Mouse (Mus musculus): ENCODE data around the gene Gm17334. TPM values are rescaled to one million over a fixed set of nuclear protein-coding genes. Genes with fewer than 3 reads are reported as not detected.
A peak's percentile ranks its signal among the peaks of the same experiment; 100 is the strongest.

Gene Gm17334
- polyA plus RNA-seq, 1 experiment from 2014 or later = not detected

DNA sequence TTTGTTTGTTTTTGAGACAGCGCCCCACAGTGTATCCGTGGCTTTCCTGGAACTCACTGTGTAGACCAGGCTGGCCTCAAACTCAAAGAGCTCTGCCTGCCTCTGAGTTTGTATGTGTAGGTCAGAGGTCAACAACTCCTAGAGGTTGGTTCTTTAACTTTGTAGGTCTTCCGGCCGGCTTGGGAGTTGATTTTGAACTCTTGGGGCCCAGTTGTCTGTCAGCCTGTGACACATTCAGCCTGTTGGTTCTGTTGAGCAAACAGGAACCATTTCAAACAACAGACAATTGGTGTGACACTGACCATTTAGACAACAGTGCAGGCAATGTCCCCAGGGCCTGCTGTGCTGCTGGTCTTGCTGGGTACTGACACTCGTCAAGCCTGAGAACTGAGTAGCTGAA lies 4.7 kb upstream of the Gm17334 start:
- Histone ChIP-seq H3K27me3 (ENCODE audit: poor library complexity, severe bottlenecking) (no peaks in the 10 kb centered on the region), H3K36me3 (replicated peaks) (peaks cover 15% of the 10 kb centered on the region), H3K9me3 (no peaks in the 10 kb centered on the region), H3K4me1 (no peaks in the 10 kb centered on the region; the same call in 1 of the 2 replicates), H3K27ac (no peak overlapping the region), H3K4me3 (no peak overlapping the region)
- DNase-seq (ENCODE audit: extremely low spot score, low spot score) = no peak
- WGBS = 78% methylated on average over 5 of the region's 5 CpGs

- Histone ChIP-seq H3K36me3 (replicated peaks) (peaks cover 15% of the 10 kb centered on the region), H3K27me3 (ENCODE audit: poor library complexity, severe bottlenecking) (peaks cover 20% of the 10 kb centered on the region), H3K4me1 (peaks cover 18% of the 10 kb centered on the region), H3K27ac (no peak overlapping the region), H3K4me3 (no peak overlapping the region), H3K9me3 (no peaks in the 10 kb centered on the region)
- no peak for DNase-seq (ENCODE audit: extremely low spot score, low spot score)
- 81% methylated on average over 13 of the region's 13 CpGs for WGBS
These were observed 1.8 kb upstream of the Gm17334 start for GRCm38 (mm10) chr11:53774659-53775255.

DNA sequence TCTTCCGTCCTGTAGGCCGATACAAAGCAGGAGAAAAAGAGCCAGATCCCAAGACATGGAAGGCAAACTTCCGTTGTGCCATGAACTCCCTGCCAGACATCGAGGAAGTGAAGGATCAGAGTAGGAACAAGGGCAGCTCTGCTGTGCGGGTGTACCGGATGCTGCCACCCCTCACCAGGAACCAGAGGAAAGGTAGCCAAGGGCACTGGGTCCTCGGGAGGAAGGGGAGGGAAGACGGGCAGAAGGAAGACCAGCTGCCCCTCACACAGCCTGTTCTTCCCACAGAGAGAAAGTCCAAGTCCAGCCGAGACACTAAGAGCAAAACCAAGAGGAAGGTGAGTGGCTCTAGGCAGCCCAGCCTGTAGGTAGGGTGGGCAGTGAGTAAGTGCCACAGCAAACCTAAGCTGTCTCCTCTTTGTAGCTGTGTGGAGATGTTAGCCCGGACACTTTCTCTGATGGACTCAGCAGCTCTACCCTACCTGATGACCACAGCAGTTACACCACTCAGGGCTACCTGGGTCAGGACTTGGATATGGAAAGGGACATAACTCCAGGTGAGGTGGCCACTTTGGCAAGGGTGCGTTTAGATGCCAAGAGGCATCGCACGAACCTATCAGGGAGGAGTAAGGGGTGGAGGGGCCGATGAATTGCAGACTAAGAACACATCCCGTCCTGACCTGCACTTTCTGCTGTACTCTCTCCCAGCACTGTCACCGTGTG lies 814 bp upstream of the Gm17334 start:
- no peak overlapping the region for H3K4me3 ChIP-seq
- 87% methylated on average over 16 of the region's 16 CpGs for WGBS

DNA sequence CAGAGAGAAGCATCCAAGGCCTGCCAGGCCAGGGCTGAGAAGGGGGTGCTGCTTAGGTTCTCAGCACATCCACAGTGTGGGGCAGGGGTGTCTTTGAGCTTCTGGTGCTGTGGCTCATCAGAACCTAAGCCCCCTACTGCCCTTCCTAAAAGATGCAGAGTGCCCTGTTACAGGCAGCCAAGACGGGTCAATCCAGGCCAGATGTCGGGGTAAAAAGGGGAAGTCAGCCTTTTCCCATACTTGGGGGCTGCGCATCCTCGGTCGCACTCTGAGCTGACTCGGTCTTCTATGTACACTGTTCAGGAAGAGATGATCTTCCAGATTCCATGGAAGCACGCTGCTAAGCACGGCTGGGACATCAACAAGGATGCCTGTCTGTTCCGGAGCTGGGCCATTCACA lies 451 bp downstream of the Gm17334 start:
- 79% methylated on average over 9 of the region's 9 CpGs for WGBS
- DNase-seq (ENCODE audit: extremely low spot score, low spot score) = no peak
- Histone ChIP-seq H3K4me1 (peaks cover 24% of the 10 kb centered on the region), H3K4me3 (no peak overlapping the region), H3K36me3 (replicated peaks) (peaks cover 15% of the 10 kb centered on the region), H3K27me3 (ENCODE audit: poor library complexity, severe bottlenecking) (peaks cover 39% of the 10 kb centered on the region), H3K9me3 (no peaks in the 10 kb centered on the region), H3K27ac (no peak overlapping the region)

More for the DNA sequence above, 814 bp upstream of the Gm17334 start:
- Histone ChIP-seq H3K27me3 (ENCODE audit: poor library complexity, severe bottlenecking) (peaks cover 29% of the 10 kb centered on the region), H3K4me1 (peaks cover 24% of the 10 kb centered on the region), H3K27ac (no peak overlapping the region), H3K9me3 (no peaks in the 10 kb centered on the region), H3K36me3 (replicated peaks) (peaks cover 15% of the 10 kb centered on the region)
- DNase-seq (ENCODE audit: extremely low spot score, low spot score) = no peak

DNA sequence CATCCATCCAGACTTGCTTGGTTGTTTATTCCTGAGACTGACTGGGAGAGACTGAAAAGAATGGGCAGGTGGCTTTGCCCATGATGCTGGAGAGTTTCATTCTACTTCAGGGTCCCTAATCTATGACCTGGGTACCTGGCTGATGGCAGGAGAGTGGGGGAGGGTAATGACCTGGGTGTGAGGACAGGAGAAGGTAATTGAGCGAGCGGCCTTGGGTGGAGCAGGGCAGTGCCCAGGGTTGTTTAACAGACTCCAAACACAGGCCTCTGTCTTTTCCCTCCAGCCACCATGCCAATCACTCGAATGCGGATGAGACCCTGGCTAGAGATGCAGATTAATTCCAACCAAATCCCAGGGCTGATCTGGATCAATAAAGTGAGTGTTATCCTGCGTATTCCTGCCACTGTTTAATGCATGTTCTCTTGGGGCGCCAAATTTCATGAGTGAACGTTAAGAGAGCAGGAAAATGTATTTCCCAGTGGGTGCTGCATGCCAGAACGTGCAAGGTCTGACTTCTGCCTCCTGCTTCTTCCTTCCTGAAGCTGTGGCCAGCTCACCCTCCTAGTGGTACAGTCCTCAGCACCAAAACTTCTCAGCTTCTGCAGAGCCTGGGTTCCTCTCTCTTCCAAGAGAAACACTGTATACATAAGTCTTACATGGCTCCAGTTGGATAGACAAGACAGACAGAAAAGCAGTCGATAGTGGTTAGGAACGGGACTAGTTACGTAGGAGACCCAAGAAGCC lies 1.8 kb downstream of the Gm17334 start:
- no peak for DNase-seq (ENCODE audit: extremely low spot score, low spot score)
- Histone ChIP-seq H3K4me3 (peak overlapping the region; percentile 67), H3K4me1 (peaks cover 24% of the 10 kb centered on the region), H3K9me3 (no peaks in the 10 kb centered on the region), H3K27me3 (ENCODE audit: poor library complexity, severe bottlenecking) (peaks cover 49% of the 10 kb centered on the region), H3K36me3 (replicated peaks) (peaks cover 10% of the 10 kb centered on the region), H3K27ac (no peak overlapping the region)
- WGBS = 86% methylated on average over 11 of the region's 11 CpGs

GRCm38 (mm10) chr11:53770125-53770791 lies 2.7 kb downstream of the Gm17334 start:
- peaks cover 57% of the 10 kb centered on the region for H3K27me3 ChIP-seq (ENCODE audit: poor library complexity, severe bottlenecking)
- H3K9me3 ChIP-seq = no peaks in the 10 kb centered on the region
- peak overlapping the region; percentile 67 for H3K4me3 ChIP-seq
- H3K4me1 ChIP-seq = peaks cover 24% of the 10 kb centered on the region
- under 1% methylated on average over 75 of the region's 75 CpGs for WGBS
- peak; percentile 59 for DNase-seq (ENCODE audit: extremely low spot score, low spot score)
- peak overlapping the region; percentile 79 for H3K27ac ChIP-seq
- peaks cover 6% of the 10 kb centered on the region for H3K36me3 ChIP-seq (replicated peaks)

- H3K9me3 ChIP-seq = no peaks in the 10 kb centered on the region
- peak; percentile 85 for DNase-seq (ENCODE audit: extremely low spot score, low spot score)
- under 1% methylated on average over 40 of the region's 40 CpGs for WGBS
- H3K36me3 ChIP-seq (replicated peaks) = peaks cover 2% of the 10 kb centered on the region
- H3K4me3 ChIP-seq = peak within 1 kb of the TSS; percentile 67
- peaks cover 62% of the 10 kb centered on the region for H3K27me3 ChIP-seq (ENCODE audit: poor library complexity, severe bottlenecking)
- peak within 1 kb of the TSS; percentile 79 for H3K27ac ChIP-seq
- H3K4me1 ChIP-seq = peaks cover 28% of the 10 kb centered on the region
These were observed 3.2 kb downstream of the Gm17334 start, which contains the start of gene Irf1 for GRCm38 (mm10) chr11:53769760-53770124. Gene Irf1 (plus strand): TSS chr11:53770014.

DNA sequence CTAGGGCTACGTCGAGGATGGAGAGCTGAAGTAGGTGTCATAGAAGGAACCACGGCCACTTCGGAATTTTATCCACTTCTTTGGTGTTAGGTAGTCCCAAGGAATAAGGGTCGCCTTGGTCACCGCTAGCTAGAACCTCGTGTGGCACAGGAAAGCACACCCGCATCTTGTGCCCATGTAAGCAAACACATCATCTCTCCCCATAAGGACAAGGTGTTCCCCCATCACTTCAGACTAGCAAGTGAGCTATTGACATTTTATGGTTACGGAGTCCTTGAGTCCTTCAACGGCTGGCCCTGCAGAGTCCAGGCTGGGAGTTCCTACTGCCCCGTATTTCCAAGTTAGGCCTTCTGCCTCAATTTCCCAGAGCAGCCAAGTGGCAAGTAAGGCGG lies 3.8 kb downstream of the Gm17334 start:
- 58% methylated on average over 12 of the region's 12 CpGs for WGBS
- Histone ChIP-seq H3K9me3 (no peaks in the 10 kb centered on the region), H3K36me3 (replicated peaks) (no peaks in the 10 kb centered on the region), H3K4me3 (peak overlapping the region; percentile 67), H3K27me3 (ENCODE audit: poor library complexity, severe bottlenecking) (peaks cover 68% of the 10 kb centered on the region), H3K27ac (peak overlapping the region; percentile 79; the same call in 1 of the 2 replicates), H3K4me1 (peaks cover 34% of the 10 kb centered on the region)
- no peak for DNase-seq (ENCODE audit: extremely low spot score, low spot score)

DNA sequence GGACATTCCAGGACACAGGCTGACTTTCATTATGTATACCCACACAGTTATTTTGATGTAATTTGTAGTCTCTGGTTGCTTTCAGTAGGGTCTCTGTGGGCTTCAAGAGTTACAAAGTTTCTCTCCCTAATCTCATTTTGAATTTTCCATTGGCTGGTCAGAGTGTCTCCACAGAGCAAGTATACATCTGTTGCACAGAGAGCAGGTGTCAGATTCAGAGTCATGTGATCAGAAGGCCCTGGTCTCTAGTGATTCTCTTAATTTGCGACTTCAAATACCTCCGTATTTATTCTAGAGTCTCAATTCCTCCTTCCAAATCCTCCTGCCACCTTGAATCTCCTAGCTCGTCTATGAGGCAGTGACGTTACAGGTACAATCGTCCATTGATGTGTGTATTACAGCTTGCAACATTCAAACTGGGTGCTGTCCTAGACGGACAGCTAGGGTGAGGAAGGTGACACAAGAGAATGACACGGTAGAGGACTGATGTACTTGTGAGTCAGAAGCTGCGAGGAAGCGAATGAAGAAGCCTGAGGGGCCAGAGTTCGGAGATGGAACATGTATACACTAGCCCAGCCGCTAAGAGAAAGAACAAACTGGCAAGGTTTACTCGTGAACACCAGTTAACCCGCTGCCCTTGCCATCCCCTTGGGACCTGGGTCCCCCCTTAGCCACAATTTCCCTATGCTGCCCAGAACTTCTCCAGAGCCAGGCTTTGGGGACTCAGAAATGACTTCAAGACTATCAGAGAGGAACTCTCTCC lies 4.4 kb downstream of the Gm17334 start:
- Histone ChIP-seq H3K27me3 (ENCODE audit: poor library complexity, severe bottlenecking) (peaks cover 74% of the 10 kb centered on the region), H3K4me1 (peaks cover 39% of the 10 kb centered on the region), H3K36me3 (replicated peaks) (no peaks in the 10 kb centered on the region), H3K9me3 (no peaks in the 10 kb centered on the region), H3K27ac (no peak overlapping the region), H3K4me3 (no peak overlapping the region)
- 82% methylated on average over 13 of the region's 13 CpGs for WGBS
- no peak for DNase-seq (ENCODE audit: extremely low spot score, low spot score)

DNA sequence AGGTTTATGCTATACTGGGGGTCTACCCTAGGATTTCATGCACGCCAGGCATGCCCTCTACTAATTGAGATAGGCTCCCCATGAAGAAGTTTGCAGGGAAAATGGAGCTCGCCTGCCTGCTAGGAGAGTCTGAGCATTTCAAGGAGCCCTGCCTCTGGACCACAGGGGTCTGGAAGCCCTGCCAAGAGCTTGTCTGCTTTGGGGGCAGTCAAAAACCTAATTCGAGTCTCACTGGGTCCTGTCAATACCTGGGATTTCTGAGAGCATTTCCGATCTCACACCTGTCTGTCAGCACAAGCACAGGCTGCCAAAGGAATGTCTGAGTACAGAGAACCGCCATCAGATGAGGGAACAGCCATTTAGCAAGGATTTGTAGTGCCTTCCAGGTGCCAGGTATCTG lies 8.4 kb downstream of the Gm17334 start:
- Histone ChIP-seq H3K4me3 (no peak overlapping the region), H3K36me3 (replicated peaks) (no peaks in the 10 kb centered on the region), H3K27ac (no peak overlapping the region), H3K4me1 (peaks cover 56% of the 10 kb centered on the region), H3K27me3 (ENCODE audit: poor library complexity, severe bottlenecking) (peaks cover 92% of the 10 kb centered on the region), H3K9me3 (no peaks in the 10 kb centered on the region)
- DNase-seq (ENCODE audit: extremely low spot score, low spot score) = no peak
- 33% methylated on average over 5 of the region's 5 CpGs for WGBS

DNA sequence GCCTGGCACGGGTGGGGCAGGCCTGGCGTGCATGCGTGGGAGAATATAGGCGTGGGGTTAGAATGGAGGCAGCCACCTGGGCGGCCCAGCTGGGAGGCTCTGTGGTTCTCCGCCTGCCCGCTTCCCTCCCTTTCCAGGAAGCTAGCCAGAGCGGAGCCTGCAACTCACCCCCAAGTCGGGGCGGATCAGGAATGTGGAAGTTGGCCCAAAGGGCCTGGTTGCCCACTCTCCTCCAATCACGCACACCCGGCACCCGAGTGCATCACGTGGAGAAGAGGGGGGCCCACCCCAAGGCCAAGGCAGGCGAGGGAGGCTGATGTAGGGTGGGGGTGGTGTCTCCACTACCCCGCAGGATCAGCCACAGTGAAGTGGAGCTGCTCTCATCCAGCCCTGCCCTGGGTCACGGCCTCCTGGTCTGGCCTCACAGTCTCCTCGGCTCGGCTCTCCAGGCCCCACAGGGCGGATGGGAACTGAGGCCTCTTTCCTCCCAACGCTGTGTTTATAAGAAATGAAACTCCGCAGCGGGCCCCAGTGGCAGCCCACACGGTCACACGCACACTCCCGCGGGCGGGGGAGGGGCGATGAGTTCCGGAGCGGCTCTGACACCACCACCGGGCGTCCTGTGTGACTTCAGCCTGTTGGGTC lies 9.4 kb downstream of the Gm17334 start:
- 4% methylated on average over 33 of the region's 33 CpGs for WGBS
- Histone ChIP-seq H3K4me3 (peak overlapping the region; percentile 51), H3K27ac (peak overlapping the region; percentile 84), H3K4me1 (peaks cover 60% of the 10 kb centered on the region), H3K36me3 (replicated peaks) (no peaks in the 10 kb centered on the region), H3K9me3 (no peaks in the 10 kb centered on the region), H3K27me3 (ENCODE audit: poor library complexity, severe bottlenecking) (peaks cover 91% of the 10 kb centered on the region)
- peak; percentile 56 for DNase-seq (ENCODE audit: extremely low spot score, low spot score)

Measured in forebrain, embryonic 10.5 days (tissue).